Mouse (Mus musculus): ENCODE results near the gene Gpr162. TPM values are rescaled to one million over a fixed set of nuclear protein-coding genes. Genes with fewer than 3 reads are reported as not detected.

Gene Gpr162
- total and polyA plus RNA-seq, 2 experiments from 2014 or later, result 38.1 to 160 TPM

GRCm38 (mm10) chr6:124828101-124828592 is 35.6 kb downstream of the Gpr162 start:
- Histone ChIP-seq H3K4me3 (ENCODE audit: low read depth, low read length) (peak overlapping the region; percentile 55), H3K27me3 (ENCODE audit: insufficient read depth, low read length) (no peaks in the 10 kb centered on the region), H3K9ac (peak overlapping the region; percentile 59), H3K27ac (ENCODE audit: low read depth, low read length) (peak overlapping the region; percentile 57), H3K4me1 (ENCODE audit: insufficient read depth) (0 out of 2 replicates have a peak, but pooled peaks cover 4% of the 10 kb centered on the region), H3K4me2 (ENCODE audit: low read depth) (peak overlapping the region; percentile 83), H3K9me3 (ENCODE audit: low read length) (no peaks in the 10 kb centered on the region), H3K36me3 (ENCODE audit: insufficient read depth) (peaks cover 33% of the 10 kb centered on the region)
- TF ChIP-seq CTCF (IDR thresholded peaks at IDR 0.05; ENCODE audit: low read depth), result no peak
- DNase-seq (peak; percentile 16), ATAC-seq (no peak)
- 18% methylated on average over 10 of the region's 10 CpGs for WGBS

- DNase-seq (no peak), ATAC-seq (no peak)
- H3K4me3 ChIP-seq (ENCODE audit: low read depth, low read length), result no peak overlapping the region
- H3K27ac ChIP-seq (ENCODE audit: low read depth, low read length), result no peak overlapping the region
- no peak overlapping the region for H3K9ac ChIP-seq
- H3K36me3 ChIP-seq (ENCODE audit: insufficient read depth), result peaks cover 92% of the 10 kb centered on the region
- no peaks in the 10 kb centered on the region for H3K4me1 ChIP-seq (ENCODE audit: insufficient read depth)
- H3K27me3 ChIP-seq (ENCODE audit: insufficient read depth, low read length), result no peaks in the 10 kb centered on the region
- WGBS, result over 99% methylated on average over 4 of the region's 4 CpGs
- TF ChIP-seq CTCF (IDR thresholded peaks at IDR 0.05; ENCODE audit: low read depth), result no peak
- H3K4me2 ChIP-seq (ENCODE audit: low read depth), result no peak overlapping the region
- H3K9me3 ChIP-seq (ENCODE audit: low read length), result no peaks in the 10 kb centered on the region
Measured at GRCm38 (mm10) chr6:124822049-124822448, 41.7 kb downstream of the Gpr162 start.

- DNase-seq, result no peak
- Histone ChIP-seq H3K9ac (no peak overlapping the region), H3K36me3 (ENCODE audit: insufficient read depth) (peaks cover 97% of the 10 kb centered on the region), H3K4me1 (ENCODE audit: insufficient read depth) (no peaks in the 10 kb centered on the region), H3K4me2 (ENCODE audit: low read depth) (no peak overlapping the region), H3K27me3 (ENCODE audit: insufficient read depth, low read length) (no peaks in the 10 kb centered on the region), H3K4me3 (ENCODE audit: low read depth, low read length) (no peak overlapping the region), H3K9me3 (ENCODE audit: low read length) (no peaks in the 10 kb centered on the region), H3K27ac (ENCODE audit: low read depth, low read length) (no peak overlapping the region)
- no peak for ATAC-seq
- TF ChIP-seq CTCF (IDR thresholded peaks at IDR 0.05; ENCODE audit: low read depth), result no peak
- 95% methylated on average over 5 of the region's 5 CpGs for WGBS
Measured at GRCm38 (mm10) chr6:124820891-124821290, 42.9 kb downstream of the Gpr162 start.

DNA sequence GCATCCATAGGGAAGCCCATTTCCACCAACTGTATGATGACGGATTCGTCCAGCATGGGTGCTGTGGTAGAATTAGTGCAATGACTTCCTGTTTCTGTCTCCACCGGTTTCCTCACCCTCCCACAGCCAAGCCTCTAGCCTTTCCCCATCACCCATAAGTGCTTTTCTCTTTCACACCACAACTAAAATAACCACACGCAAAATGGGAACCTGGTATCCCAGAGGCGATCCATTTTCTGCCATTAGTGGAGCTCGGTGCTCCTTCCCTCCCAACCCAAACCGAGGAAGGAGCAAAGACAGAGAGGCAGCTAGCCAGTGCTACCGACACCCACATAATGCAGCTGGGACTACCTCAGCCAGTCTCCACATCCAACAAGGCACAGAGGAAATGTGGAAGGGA is 45.8 kb downstream of the Gpr162 start:
- H3K9ac ChIP-seq, result no peak overlapping the region
- no peak for DNase-seq
- no peak overlapping the region for H3K4me2 ChIP-seq (ENCODE audit: low read depth)
- WGBS, result 92% methylated on average over 8 of the region's 8 CpGs
- no peak for ATAC-seq
- no peak for TF ChIP-seq CTCF (IDR thresholded peaks at IDR 0.05; ENCODE audit: low read depth)
- no peak overlapping the region for H3K4me3 ChIP-seq (ENCODE audit: low read depth, low read length)
- H3K4me1 ChIP-seq (ENCODE audit: insufficient read depth), result peaks cover 9% of the 10 kb centered on the region
- no peak overlapping the region for H3K27ac ChIP-seq (ENCODE audit: low read depth, low read length)
- H3K36me3 ChIP-seq (ENCODE audit: insufficient read depth), result peaks cover 74% of the 10 kb centered on the region
- no peaks in the 10 kb centered on the region for H3K9me3 ChIP-seq (ENCODE audit: low read length)
- H3K27me3 ChIP-seq (ENCODE audit: insufficient read depth, low read length), result no peaks in the 10 kb centered on the region

GRCm38 (mm10) chr6:124817563-124817962 is 46.2 kb downstream of the Gpr162 start:
- H3K36me3 ChIP-seq (ENCODE audit: insufficient read depth), result peaks cover 70% of the 10 kb centered on the region
- no peak overlapping the region for H3K9ac ChIP-seq
- no peak overlapping the region for H3K4me2 ChIP-seq (ENCODE audit: low read depth)
- no peak for ATAC-seq
- DNase-seq, result no peak
- peaks cover 13% of the 10 kb centered on the region for H3K4me1 ChIP-seq (ENCODE audit: insufficient read depth)
- no peaks in the 10 kb centered on the region for H3K9me3 ChIP-seq (ENCODE audit: low read length)
- no peak for TF ChIP-seq CTCF (IDR thresholded peaks at IDR 0.05; ENCODE audit: low read depth)
- WGBS, result 94% methylated on average over 8 of the region's 8 CpGs
- no peak overlapping the region for H3K27ac ChIP-seq (ENCODE audit: low read depth, low read length)
- no peaks in the 10 kb centered on the region for H3K27me3 ChIP-seq (ENCODE audit: insufficient read depth, low read length)
- no peak overlapping the region for H3K4me3 ChIP-seq (ENCODE audit: low read depth, low read length)

GRCm38 (mm10) chr6:124817125-124817524 is 46.7 kb downstream of the Gpr162 start:
- Histone ChIP-seq H3K4me2 (ENCODE audit: low read depth) (no peak overlapping the region), H3K27me3 (ENCODE audit: insufficient read depth, low read length) (no peaks in the 10 kb centered on the region), H3K9me3 (ENCODE audit: low read length) (no peaks in the 10 kb centered on the region), H3K9ac (no peak overlapping the region), H3K4me3 (ENCODE audit: low read depth, low read length) (no peak overlapping the region), H3K36me3 (ENCODE audit: insufficient read depth) (peaks cover 68% of the 10 kb centered on the region), H3K27ac (ENCODE audit: low read depth, low read length) (no peak overlapping the region), H3K4me1 (ENCODE audit: insufficient read depth) (peaks cover 17% of the 10 kb centered on the region)
- no peak for TF ChIP-seq CTCF (IDR thresholded peaks at IDR 0.05; ENCODE audit: low read depth)
- WGBS, result 96% methylated on average over 11 of the region's 11 CpGs
- DNase-seq, result no peak
- ATAC-seq, result no peak

DNA sequence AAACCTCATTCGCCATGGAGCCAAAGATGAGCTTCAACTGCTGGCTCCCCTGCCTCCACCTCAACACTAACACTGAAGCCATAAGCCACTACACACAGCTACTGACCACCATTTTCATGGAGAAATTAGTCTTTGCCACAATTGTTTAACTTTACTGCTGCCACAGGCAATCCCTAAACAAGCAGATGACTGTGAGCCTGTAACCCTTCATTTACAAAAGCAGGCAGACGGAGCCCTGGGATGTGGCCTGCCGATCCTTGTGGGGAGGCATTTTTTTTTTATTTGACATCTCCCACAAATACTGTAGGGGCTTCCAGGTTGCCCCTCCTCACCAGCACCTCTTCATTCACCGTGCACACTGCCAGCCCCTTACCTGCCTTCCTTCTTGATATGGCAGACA is 47.2 kb downstream of the Gpr162 start:
- WGBS, result 86% methylated on average over 4 of the region's 4 CpGs
- no peak for TF ChIP-seq CTCF (IDR thresholded peaks at IDR 0.05; ENCODE audit: low read depth)
- Histone ChIP-seq H3K27me3 (ENCODE audit: insufficient read depth, low read length) (no peaks in the 10 kb centered on the region), H3K9ac (no peak overlapping the region), H3K36me3 (ENCODE audit: insufficient read depth) (peaks cover 68% of the 10 kb centered on the region), H3K4me1 (ENCODE audit: insufficient read depth) (peaks cover 17% of the 10 kb centered on the region), H3K4me2 (ENCODE audit: low read depth) (no peak overlapping the region), H3K4me3 (ENCODE audit: low read depth, low read length) (no peak overlapping the region), H3K27ac (ENCODE audit: low read depth, low read length) (no peak overlapping the region), H3K9me3 (ENCODE audit: low read length) (no peaks in the 10 kb centered on the region)
- no peak for DNase-seq
- ATAC-seq, result no peak

All from forebrain, postnatal 0 days (tissue).